Mouse (Mus musculus) midbrain, postnatal 0 days (tissue): Measurements from ENCODE around the gene Wrnip1. TPM values are rescaled to one million over a fixed set of nuclear protein-coding genes. Genes with fewer than 3 reads are reported as not detected.

ENCODE experiments used
- ATAC-seq: fragments of 200-750 bp; cut with Nextera tagmentation; 2 replicates; pipeline ENCODE4 v1.8.0; 2017; ENCODE audit warnings: moderate number of reproducible peaks, mild to moderate bottlenecking, moderate TSS enrichment, moderate library complexity; ENCODE audit not compliant: low FRiP score
- DNase-seq: peaks from one replicate; pipeline ENCODE4 v3.0.0-alpha.2; 2015; ENCODE audit warnings: low spot score
- H3K27ac ChIP-seq: fragments of 300-500 bp; sonication (generic); 2 replicates; pipeline ENCODE4 v1.5.1; 2014; ENCODE audit warnings: low read depth, mild to moderate bottlenecking, low read length, mixed read lengths
- H3K27me3 ChIP-seq: fragments of 300-500 bp; sonication (generic); 2 replicates; pipeline ENCODE4 v1.6.1; 2014; ENCODE audit warnings: low read length, control low read depth, mixed read lengths; ENCODE audit not compliant: insufficient read depth
- H3K36me3 ChIP-seq: fragments of 300-500 bp; sonication (generic); 2 replicates; pipeline ENCODE4 v1.6.1; 2014; ENCODE audit warnings: low read length, control low read depth, mixed read lengths; ENCODE audit not compliant: insufficient read depth
- H3K4me1 ChIP-seq: fragments of 300-500 bp; sonication (generic); 2 replicates; pipeline ENCODE4 v1.6.1; 2014; ENCODE audit warnings: mild to moderate bottlenecking, control low read depth, antibody characterized with exemption, low read length, mixed read lengths; ENCODE audit not compliant: insufficient read depth
- H3K4me2 ChIP-seq: fragments of 300-500 bp; sonication (generic); 2 replicates; pipeline ENCODE4 v1.6.1; 2014; ENCODE audit warnings: low read depth, mild to moderate bottlenecking, low read length, mixed read lengths; ENCODE audit not compliant: poor library complexity, severe bottlenecking
- H3K4me3 ChIP-seq: fragments of 300-500 bp; sonication (generic); 2 replicates; pipeline ENCODE4 v1.5.1; 2014; ENCODE audit warnings: low read depth, mild to moderate bottlenecking, low read length, moderate library complexity
- H3K9ac ChIP-seq: fragments of 300-500 bp; sonication (generic); replicated peaks from 2 replicates; pipeline ENCODE4 v1.6.1; 2014; ENCODE audit warnings: mild to moderate bottlenecking, low read length, moderate library complexity, mixed read lengths; ENCODE audit not compliant: poor library complexity, severe bottlenecking
- H3K9me3 ChIP-seq: fragments of 300-500 bp; sonication (generic); 2 replicates; pipeline ENCODE4 v1.6.1; 2016; ENCODE audit warnings: low read length, control low read depth
- CTCF ChIP-seq: IDR thresholded peaks from 2 replicates; pipeline ENCODE4 v1.5.1; 2016; ENCODE audit warnings: antibody characterized with exemption, mild to moderate bottlenecking
- WGBS: fragments of 180-500 bp; shearing (Covaris S2); extraction: QIAGEN DNeasy Blood & Tissue Kit; methylation state at CpG from one replicate; pipeline ENCODE4 v1.1.7; 2014; 5-methylcytosine and 5-hydroxymethylcytosine counted together
- polyA plus RNA-seq: library from polyadenylated mRNA; unstranded; fragments of >200 nt; fragmentation: Nextera tagmentation; extraction: Ambion mirVana; gene quantifications from 2 replicates; pipeline ENCODE4 v1.2.1, GENCODE M21; 2015
- total RNA-seq: library from RNA; depleted of rRNA; stranded (reverse); fragments of >200 nt; gene quantifications from 2 replicates; pipeline ENCODE4 v1.2.3, GENCODE M21; 2014

Gene Wrnip1
- total and polyA plus RNA-seq, 2 experiments from 2014 or later, result 31.2 to 73.8 TPM

DNA sequence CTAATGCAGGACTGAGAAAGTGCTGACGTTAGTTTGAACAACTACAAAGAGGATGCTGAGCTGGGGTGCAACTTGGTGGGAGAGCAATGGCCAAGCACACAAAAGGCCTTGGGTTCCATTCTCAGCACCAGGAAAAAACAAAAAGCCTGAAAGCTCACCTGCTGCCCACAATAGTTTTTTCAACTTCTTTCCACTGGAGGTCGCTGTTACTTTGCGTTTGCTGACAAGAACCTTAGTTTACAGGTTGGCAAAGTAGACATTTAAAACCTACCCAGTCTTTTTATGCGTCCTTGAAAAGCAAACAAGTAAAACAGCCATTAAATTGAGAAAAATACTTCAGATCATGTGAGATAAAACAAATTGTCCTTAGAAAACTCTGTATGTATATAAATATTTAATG is 33.7 kb upstream of the Wrnip1 start:
- H3K9ac ChIP-seq, result no peak overlapping the region
- H3K27me3 ChIP-seq, result no peaks in the 10 kb centered on the region
- ATAC-seq (no peak), DNase-seq (peak; percentile 73)
- no peaks in the 10 kb centered on the region for H3K4me1 ChIP-seq
- no peaks in the 10 kb centered on the region for H3K36me3 ChIP-seq
- TF ChIP-seq CTCF, result peak; percentile 76
- 15% methylated on average over 4 of the region's 4 CpGs for WGBS
- H3K4me3 ChIP-seq, result no peak overlapping the region
- H3K9me3 ChIP-seq, result no peaks in the 10 kb centered on the region
- no peak overlapping the region for H3K27ac ChIP-seq
- H3K4me2 ChIP-seq, result no peak overlapping the region

DNA sequence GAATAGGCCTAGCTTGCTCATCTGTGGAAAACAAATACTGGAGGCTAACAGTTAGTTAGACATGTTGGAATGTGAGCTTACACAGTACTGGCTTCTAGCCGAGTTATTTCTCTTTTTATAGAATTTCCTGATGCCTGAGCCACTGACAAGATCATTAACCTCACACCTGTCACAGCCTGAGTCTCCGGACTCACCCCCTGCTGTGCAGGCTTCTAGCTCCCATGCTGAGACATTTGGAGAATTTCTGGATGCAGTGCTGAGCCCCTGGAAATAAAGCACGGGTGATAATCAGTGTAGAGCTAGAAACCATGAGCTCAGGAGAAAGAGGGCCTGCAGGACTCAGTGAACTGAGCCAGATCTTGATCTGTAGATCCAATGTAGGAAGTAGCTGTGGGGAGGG is 31.9 kb upstream of the Wrnip1 start:
- WGBS, result 16% methylated on average over 3 of the region's 3 CpGs
- DNase-seq (no peak), ATAC-seq (no peak)

DNA sequence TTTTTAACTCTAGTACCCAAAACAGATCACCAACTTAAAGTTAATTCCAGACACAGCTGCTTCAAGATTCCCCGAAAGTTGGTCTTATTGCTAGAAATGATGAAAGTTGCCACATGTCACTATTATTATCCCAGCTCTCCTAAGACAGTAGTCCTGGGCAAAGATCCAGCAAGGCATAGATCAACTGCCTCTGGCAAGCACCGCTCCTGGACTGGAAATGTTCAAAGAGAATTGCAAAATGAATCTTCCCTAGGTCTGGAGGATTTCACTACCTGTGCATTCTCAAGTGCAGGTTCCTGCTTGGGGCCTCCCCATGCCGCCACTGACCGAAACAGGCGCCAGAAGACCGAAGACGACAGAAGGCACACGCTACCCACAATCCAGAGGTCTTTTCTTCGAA is 25.9 kb upstream of the Wrnip1 start:
- Histone ChIP-seq H3K9ac (no peak overlapping the region), H3K4me3 (no peak overlapping the region), H3K27me3 (no peaks in the 10 kb centered on the region), H3K4me2 (no peak overlapping the region), H3K27ac (no peak overlapping the region), H3K4me1 (no peaks in the 10 kb centered on the region), H3K36me3 (no peaks in the 10 kb centered on the region), H3K9me3 (no peaks in the 10 kb centered on the region)
- no peak for TF ChIP-seq CTCF
- ATAC-seq (no peak), DNase-seq (peak; percentile 15)
- 91% methylated on average over 9 of the region's 9 CpGs for WGBS

More for the DNA sequence above, 31.9 kb upstream of the Wrnip1 start:
- no peak overlapping the region for H3K27ac ChIP-seq
- H3K4me3 ChIP-seq, result no peak overlapping the region
- no peak for TF ChIP-seq CTCF
- no peak overlapping the region for H3K9ac ChIP-seq
- no peak overlapping the region for H3K4me2 ChIP-seq
- no peaks in the 10 kb centered on the region for H3K4me1 ChIP-seq
- H3K36me3 ChIP-seq, result no peaks in the 10 kb centered on the region
- no peaks in the 10 kb centered on the region for H3K27me3 ChIP-seq
- no peaks in the 10 kb centered on the region for H3K9me3 ChIP-seq

DNA sequence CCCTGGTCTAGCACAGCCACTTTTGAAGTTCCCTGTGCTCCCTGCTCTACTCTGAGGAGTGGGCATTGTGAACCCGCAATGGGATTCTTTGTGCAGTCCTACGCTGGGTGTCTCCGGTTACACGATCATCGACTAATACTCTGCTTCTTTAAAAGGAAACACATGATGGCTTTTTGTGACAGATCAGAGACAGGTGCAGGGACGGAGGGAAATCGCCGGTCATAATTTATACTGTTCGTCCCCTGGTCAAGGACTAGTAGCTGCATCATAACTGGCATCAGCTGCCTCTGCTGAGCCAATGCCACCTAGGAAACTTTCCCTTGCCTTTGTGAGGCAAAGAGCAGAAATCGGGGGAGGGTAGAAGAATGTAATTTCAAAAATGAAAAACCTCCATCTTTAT is 25.5 kb upstream of the Wrnip1 start:
- H3K9me3 ChIP-seq, result no peaks in the 10 kb centered on the region
- no peak overlapping the region for H3K27ac ChIP-seq
- 85% methylated on average over 10 of the region's 10 CpGs for WGBS
- no peaks in the 10 kb centered on the region for H3K27me3 ChIP-seq
- DNase-seq, result no peak
- no peak overlapping the region for H3K4me3 ChIP-seq
- no peak for ATAC-seq
- no peaks in the 10 kb centered on the region for H3K4me1 ChIP-seq
- H3K4me2 ChIP-seq, result no peak overlapping the region
- H3K36me3 ChIP-seq, result no peaks in the 10 kb centered on the region
- no peak for TF ChIP-seq CTCF
- no peak overlapping the region for H3K9ac ChIP-seq

DNA sequence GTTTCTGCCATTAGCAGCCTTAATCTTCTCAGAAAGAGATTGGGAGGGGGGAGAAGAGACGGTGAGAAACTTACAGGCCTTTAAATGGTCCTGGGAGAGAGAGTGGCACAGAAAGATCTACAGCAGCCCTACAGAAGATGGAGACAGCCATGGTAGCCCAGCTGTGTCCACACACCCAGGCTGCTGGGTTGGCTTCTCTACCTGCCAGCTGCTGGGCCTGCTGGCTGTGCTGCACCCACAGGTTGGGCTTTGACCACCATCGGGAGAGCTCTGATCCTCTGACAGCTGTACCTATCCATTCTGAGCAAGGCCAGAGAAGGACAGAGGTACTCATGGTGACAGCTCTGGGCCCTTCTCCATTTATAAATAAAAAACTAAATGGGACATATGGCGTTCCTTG is 23.0 kb upstream of the Wrnip1 start:
- H3K9ac ChIP-seq, result no peak overlapping the region
- H3K4me2 ChIP-seq, result no peak overlapping the region
- no peaks in the 10 kb centered on the region for H3K9me3 ChIP-seq
- no peak overlapping the region for H3K4me3 ChIP-seq
- TF ChIP-seq CTCF, result no peak
- WGBS, result 69% methylated on average over 3 of the region's 3 CpGs
- H3K4me1 ChIP-seq, result no peaks in the 10 kb centered on the region
- no peaks in the 10 kb centered on the region for H3K36me3 ChIP-seq
- H3K27ac ChIP-seq, result no peak overlapping the region
- H3K27me3 ChIP-seq, result no peaks in the 10 kb centered on the region
- ATAC-seq, result no peak
- DNase-seq, result no peak

DNA sequence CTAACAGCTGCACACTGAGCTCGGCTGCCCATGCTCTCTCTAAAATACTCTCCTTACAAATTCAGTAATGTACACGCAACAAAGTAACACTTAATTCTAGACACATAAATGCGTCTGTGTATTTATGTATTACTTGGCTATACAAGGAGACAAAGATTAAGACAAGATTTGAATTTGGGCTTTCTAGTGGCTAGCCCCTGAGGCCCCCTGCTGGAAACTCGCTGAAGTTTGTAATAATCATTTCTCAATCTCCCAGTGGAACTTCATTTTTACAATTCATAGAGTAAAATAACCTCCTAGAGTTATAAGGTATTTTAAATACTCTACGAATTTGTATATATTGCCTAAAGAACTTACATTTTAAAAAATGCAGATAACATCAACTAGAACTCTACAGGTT is 18.8 kb upstream of the Wrnip1 start:
- DNase-seq (no peak), ATAC-seq (no peak)
- Histone ChIP-seq H3K4me3 (no peak overlapping the region), H3K27ac (no peak overlapping the region), H3K9me3 (no peaks in the 10 kb centered on the region), H3K9ac (no peak overlapping the region), H3K4me2 (no peak overlapping the region), H3K27me3 (no peaks in the 10 kb centered on the region), H3K4me1 (no peaks in the 10 kb centered on the region), H3K36me3 (no peaks in the 10 kb centered on the region)
- TF ChIP-seq CTCF, result peak; percentile 66
- WGBS, result 56% methylated on average over 5 of the region's 5 CpGs
